Mouse (Mus musculus): ENCODE results near the gene Kcnq4.

The Kcnq4 gene

GRCm38 (mm10) chr4:120747941-120748866 lies at the start of gene Kcnq4:
Gene Kcnq4 (minus strand): TSS chr4:120748612.
- no peak for DNase-seq (ENCODE audit: inconsistent ontology term)

GRCm38 (mm10) chr4:120796687-120797086 lies 48.3 kb upstream of the Kcnq4 start:
- no peak for DNase-seq (ENCODE audit: inconsistent ontology term)

GRCm38 (mm10) chr4:120795646-120796045 lies 47.2 kb upstream of the Kcnq4 start:
- DNase-seq (ENCODE audit: inconsistent ontology term): no peak

GRCm38 (mm10) chr4:120792918-120793317 lies 44.5 kb upstream of the Kcnq4 start:
- DNase-seq (ENCODE audit: inconsistent ontology term): peak; percentile 5

- DNase-seq (ENCODE audit: inconsistent ontology term): no peak
Observed at GRCm38 (mm10) chr4:120790027-120790426, 41.6 kb upstream of the Kcnq4 start.

GRCm38 (mm10) chr4:120755801-120756200 lies 7.4 kb upstream of the Kcnq4 start:
- DNase-seq (ENCODE audit: inconsistent ontology term): no peak

GRCm38 (mm10) chr4:120755299-120755698 lies 6.9 kb upstream of the Kcnq4 start:
- peak; percentile 70 for DNase-seq (ENCODE audit: inconsistent ontology term)

GRCm38 (mm10) chr4:120749601-120750000 lies 1.2 kb upstream of the Kcnq4 start:
- no peak for DNase-seq (ENCODE audit: inconsistent ontology term)

GRCm38 (mm10) chr4:120747243-120747792 lies 1.1 kb downstream of the Kcnq4 start:
- DNase-seq (ENCODE audit: inconsistent ontology term): peak; percentile 64

GRCm38 (mm10) chr4:120746552-120747150 lies 1.8 kb downstream of the Kcnq4 start:
- peak; percentile 57 for DNase-seq (ENCODE audit: inconsistent ontology term)

- peak; percentile 50 for DNase-seq (ENCODE audit: inconsistent ontology term)
Observed at GRCm38 (mm10) chr4:120745731-120746551, 2.5 kb downstream of the Kcnq4 start.

GRCm38 (mm10) chr4:120743636-120744035 lies 4.8 kb downstream of the Kcnq4 start:
- no peak for DNase-seq (ENCODE audit: inconsistent ontology term)

GRCm38 (mm10) chr4:120741303-120741702 lies 7.1 kb downstream of the Kcnq4 start:
- peak; percentile 39 for DNase-seq (ENCODE audit: inconsistent ontology term)

GRCm38 (mm10) chr4:120734012-120734622 lies 14.3 kb downstream of the Kcnq4 start:
- DNase-seq (ENCODE audit: inconsistent ontology term): no peak

GRCm38 (mm10) chr4:120732737-120733136 lies 15.7 kb downstream of the Kcnq4 start:
- no peak for DNase-seq (ENCODE audit: inconsistent ontology term)

- DNase-seq (ENCODE audit: inconsistent ontology term): peak; percentile 86
Observed at GRCm38 (mm10) chr4:120731030-120731644, 17.3 kb downstream of the Kcnq4 start.

GRCm38 (mm10) chr4:120730574-120730973 lies 17.8 kb downstream of the Kcnq4 start:
- DNase-seq (ENCODE audit: inconsistent ontology term): no peak

- no peak for DNase-seq (ENCODE audit: inconsistent ontology term)
Observed at GRCm38 (mm10) chr4:120730146-120730545, 18.3 kb downstream of the Kcnq4 start.

GRCm38 (mm10) chr4:120729441-120729840 lies 19.0 kb downstream of the Kcnq4 start:
- no peak for DNase-seq (ENCODE audit: inconsistent ontology term)

GRCm38 (mm10) chr4:120727842-120728241 lies 20.6 kb downstream of the Kcnq4 start:
- DNase-seq (ENCODE audit: inconsistent ontology term): no peak

- DNase-seq (ENCODE audit: inconsistent ontology term): no peak
Observed at GRCm38 (mm10) chr4:120726174-120726573, 22.2 kb downstream of the Kcnq4 start.

All from Muller cell, postnatal 12 days (primary cell).